Mouse (Mus musculus): Measurements from ENCODE around the gene Snx9. TPM values are rescaled to one million over a fixed set of nuclear protein-coding genes. Genes with fewer than 3 reads are reported as not detected.

Gene Snx9
- polyA plus RNA-seq, 1 experiment from 2014 or later: 30.4 TPM

- 75% methylated on average over 6 of the region's 6 CpGs for WGBS
- no peaks in the 10 kb centered on the region for H3K27me3 ChIP-seq (ENCODE audit: control insufficient read depth, insufficient read depth, low read length)
- ATAC-seq (replicated peaks; ENCODE audit: insufficient number of reproducible peaks, low FRiP score, low TSS enrichment, low read depth): no peak
- DNase-seq (ENCODE audit: low spot score): no peak
- H3K9me3 ChIP-seq (replicated peaks; ENCODE audit: control insufficient read depth, low read length): no peaks in the 10 kb centered on the region
- no peak overlapping the region for H3K9ac ChIP-seq (replicated peaks; ENCODE audit: low read length)
- H3K4me1 ChIP-seq (ENCODE audit: control insufficient read depth, insufficient read depth, low read length): no peaks in the 10 kb centered on the region
- no peak overlapping the region for H3K4me3 ChIP-seq (ENCODE audit: low read depth, low read length)
- H3K27ac ChIP-seq (replicated peaks; ENCODE audit: low read depth, low read length): no peak overlapping the region
- peaks cover 4% of the 10 kb centered on the region for H3K36me3 ChIP-seq (replicated peaks; ENCODE audit: control insufficient read depth, insufficient read depth, low read depth, low read length)
- no peak overlapping the region for H3K4me2 ChIP-seq (ENCODE audit: low read depth, low read length)
Observed at GRCm38 (mm10) chr17:5929031-5929430, 87.9 kb downstream of the Snx9 start.

DNA sequence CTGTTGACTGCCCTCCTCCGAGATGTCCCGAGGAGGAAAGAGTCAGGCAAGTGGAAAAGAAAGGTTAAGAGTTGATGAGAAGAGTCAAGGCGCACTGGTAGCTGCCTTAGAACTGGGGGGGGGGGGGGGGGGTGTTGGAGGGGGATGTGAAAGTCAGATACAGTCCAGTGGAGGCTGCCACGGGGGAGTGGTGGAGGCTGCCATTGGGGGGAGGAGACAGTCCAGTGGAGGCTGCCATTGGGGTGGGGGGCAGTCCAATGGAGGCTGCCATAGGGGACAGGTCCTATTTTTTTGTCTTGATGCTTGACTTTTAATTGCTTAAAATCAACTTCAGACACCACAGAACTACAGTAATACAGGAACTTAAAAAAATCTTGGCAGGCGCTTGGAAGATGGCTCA lies 91.0 kb downstream of the Snx9 start:
- 86% methylated on average over 5 of the region's 5 CpGs for WGBS
- ATAC-seq (replicated peaks; ENCODE audit: insufficient number of reproducible peaks, low FRiP score, low TSS enrichment, low read depth): no peak

GRCm38 (mm10) chr17:5934554-5935324 lies 93.6 kb downstream of the Snx9 start:
- no peak overlapping the region for H3K27ac ChIP-seq (replicated peaks; ENCODE audit: low read depth, low read length)
- H3K4me2 ChIP-seq (ENCODE audit: low read depth, low read length): peak overlapping the region; percentile 46
- H3K9ac ChIP-seq (replicated peaks; ENCODE audit: low read length): peak overlapping the region; percentile 35
- ATAC-seq (replicated peaks; ENCODE audit: insufficient number of reproducible peaks, low FRiP score, low TSS enrichment, low read depth): peak; percentile 60
- no peaks in the 10 kb centered on the region for H3K27me3 ChIP-seq (ENCODE audit: control insufficient read depth, insufficient read depth, low read length)
- under 1% methylated on average over 30 of the region's 30 CpGs for WGBS
- peak; percentile 88 for DNase-seq (ENCODE audit: low spot score)
- no peaks in the 10 kb centered on the region; the same call in 1 of the 2 replicates for H3K4me1 ChIP-seq (ENCODE audit: control insufficient read depth, insufficient read depth, low read length)
- peak overlapping the region; percentile 12; the same call in 1 of the 2 replicates for H3K4me3 ChIP-seq (ENCODE audit: low read depth, low read length)
- H3K9me3 ChIP-seq (replicated peaks; ENCODE audit: control insufficient read depth, low read length): no peaks in the 10 kb centered on the region
- H3K36me3 ChIP-seq (replicated peaks; ENCODE audit: control insufficient read depth, insufficient read depth, low read depth, low read length): no peaks in the 10 kb centered on the region

More for the DNA sequence above, 91.0 kb downstream of the Snx9 start:
- Histone ChIP-seq H3K9me3 (replicated peaks; ENCODE audit: control insufficient read depth, low read length) (no peaks in the 10 kb centered on the region), H3K36me3 (replicated peaks; ENCODE audit: control insufficient read depth, insufficient read depth, low read depth, low read length) (peaks cover 1% of the 10 kb centered on the region), H3K4me2 (ENCODE audit: low read depth, low read length) (no peak overlapping the region), H3K9ac (replicated peaks; ENCODE audit: low read length) (no peak overlapping the region), H3K4me1 (ENCODE audit: control insufficient read depth, insufficient read depth, low read length) (no peaks in the 10 kb centered on the region; the same call in 1 of the 2 replicates), H3K27ac (replicated peaks; ENCODE audit: low read depth, low read length) (no peak overlapping the region), H3K4me3 (ENCODE audit: low read depth, low read length) (no peak overlapping the region), H3K27me3 (ENCODE audit: control insufficient read depth, insufficient read depth, low read length) (no peaks in the 10 kb centered on the region)
- no peak for DNase-seq (ENCODE audit: low spot score)

- Histone ChIP-seq H3K4me3 (ENCODE audit: low read depth, low read length) (no peak overlapping the region), H3K9ac (replicated peaks; ENCODE audit: low read length) (no peak overlapping the region), H3K27ac (replicated peaks; ENCODE audit: low read depth, low read length) (no peak overlapping the region), H3K36me3 (replicated peaks; ENCODE audit: control insufficient read depth, insufficient read depth, low read depth, low read length) (no peaks in the 10 kb centered on the region), H3K27me3 (ENCODE audit: control insufficient read depth, insufficient read depth, low read length) (no peaks in the 10 kb centered on the region), H3K4me1 (ENCODE audit: control insufficient read depth, insufficient read depth, low read length) (no peaks in the 10 kb centered on the region; the same call in 1 of the 2 replicates), H3K4me2 (ENCODE audit: low read depth, low read length) (no peak overlapping the region), H3K9me3 (replicated peaks; ENCODE audit: control insufficient read depth, low read length) (no peaks in the 10 kb centered on the region)
- 52% methylated on average over 3 of the region's 3 CpGs for WGBS
- DNase-seq (ENCODE audit: low spot score): no peak
- ATAC-seq (replicated peaks; ENCODE audit: insufficient number of reproducible peaks, low FRiP score, low TSS enrichment, low read depth): no peak; the same call in 1 of the 2 replicates
Observed at GRCm38 (mm10) chr17:5935680-5936079, 94.6 kb downstream of the Snx9 start.

DNA sequence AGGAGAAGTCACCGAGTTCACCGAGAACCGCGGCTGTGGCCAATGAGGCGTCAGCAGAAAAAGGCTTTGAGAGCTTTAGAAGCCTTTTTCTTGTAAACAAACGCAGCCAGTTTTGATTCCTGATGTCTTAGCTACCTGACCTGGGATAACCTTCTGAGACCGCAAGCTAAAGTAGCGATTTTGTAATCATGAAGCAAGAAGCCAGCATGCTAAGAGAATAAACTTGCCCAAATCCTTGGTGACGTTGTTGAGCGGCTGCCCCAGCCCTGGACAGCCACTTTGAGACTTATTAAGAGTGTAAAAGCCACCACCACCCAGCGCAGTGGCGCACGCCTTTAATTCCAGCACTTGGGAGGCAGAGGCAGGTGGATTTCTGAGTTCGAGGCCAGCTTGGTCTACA lies 95.1 kb downstream of the Snx9 start:
- no peak overlapping the region for H3K27ac ChIP-seq (replicated peaks; ENCODE audit: low read depth, low read length)
- no peaks in the 10 kb centered on the region for H3K27me3 ChIP-seq (ENCODE audit: control insufficient read depth, insufficient read depth, low read length)
- H3K4me3 ChIP-seq (ENCODE audit: low read depth, low read length): no peak overlapping the region
- no peaks in the 10 kb centered on the region for H3K9me3 ChIP-seq (replicated peaks; ENCODE audit: control insufficient read depth, low read length)
- no peak overlapping the region for H3K9ac ChIP-seq (replicated peaks; ENCODE audit: low read length)
- DNase-seq (ENCODE audit: low spot score) (no peak), ATAC-seq (replicated peaks; ENCODE audit: insufficient number of reproducible peaks, low FRiP score, low TSS enrichment, low read depth) (no peak)
- H3K36me3 ChIP-seq (replicated peaks; ENCODE audit: control insufficient read depth, insufficient read depth, low read depth, low read length): no peaks in the 10 kb centered on the region
- H3K4me1 ChIP-seq (ENCODE audit: control insufficient read depth, insufficient read depth, low read length): no peaks in the 10 kb centered on the region; the same call in 1 of the 2 replicates
- 68% methylated on average over 14 of the region's 14 CpGs for WGBS
- H3K4me2 ChIP-seq (ENCODE audit: low read depth, low read length): no peak overlapping the region

GRCm38 (mm10) chr17:5937441-5937840 lies 96.3 kb downstream of the Snx9 start:
- ATAC-seq (replicated peaks; ENCODE audit: insufficient number of reproducible peaks, low FRiP score, low TSS enrichment, low read depth) (no peak), DNase-seq (ENCODE audit: low spot score) (no peak)
- Histone ChIP-seq H3K27ac (replicated peaks; ENCODE audit: low read depth, low read length) (no peak overlapping the region), H3K9me3 (replicated peaks; ENCODE audit: control insufficient read depth, low read length) (no peaks in the 10 kb centered on the region), H3K4me3 (ENCODE audit: low read depth, low read length) (no peak overlapping the region), H3K9ac (replicated peaks; ENCODE audit: low read length) (no peak overlapping the region), H3K36me3 (replicated peaks; ENCODE audit: control insufficient read depth, insufficient read depth, low read depth, low read length) (no peaks in the 10 kb centered on the region), H3K4me2 (ENCODE audit: low read depth, low read length) (no peak overlapping the region), H3K27me3 (ENCODE audit: control insufficient read depth, insufficient read depth, low read length) (peaks cover 5% of the 10 kb centered on the region; the same call in 1 of the 2 replicates), H3K4me1 (ENCODE audit: control insufficient read depth, insufficient read depth, low read length) (no peaks in the 10 kb centered on the region; the same call in none of the 2 replicates)
- 76% methylated on average over 2 of the region's 2 CpGs for WGBS

DNA sequence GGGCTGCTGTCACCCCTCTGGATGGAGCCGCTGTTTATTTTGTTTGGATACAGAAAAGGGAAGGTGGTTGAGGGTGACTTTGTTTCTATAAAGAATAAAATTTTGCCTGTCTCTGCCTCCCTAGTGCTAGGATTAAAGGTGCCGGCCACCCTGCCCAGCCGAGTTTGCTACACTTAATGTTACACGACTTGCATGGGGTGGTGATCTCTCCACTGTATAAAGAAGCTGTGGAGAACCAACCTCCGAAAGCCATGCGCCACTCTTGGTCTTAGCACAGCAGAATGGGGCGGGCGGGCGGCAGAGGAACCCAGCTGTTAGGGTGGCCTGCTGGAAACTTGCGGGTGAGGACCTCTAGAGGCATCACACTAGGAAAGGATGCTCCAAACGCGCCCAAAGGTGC lies 98.7 kb downstream of the Snx9 start:
- H3K4me2 ChIP-seq (ENCODE audit: low read depth, low read length): no peak overlapping the region
- H3K27me3 ChIP-seq (ENCODE audit: control insufficient read depth, insufficient read depth, low read length): peaks cover 5% of the 10 kb centered on the region; the same call in 1 of the 2 replicates
- H3K4me1 ChIP-seq (ENCODE audit: control insufficient read depth, insufficient read depth, low read length): no peaks in the 10 kb centered on the region; the same call in none of the 2 replicates
- H3K27ac ChIP-seq (replicated peaks; ENCODE audit: low read depth, low read length): no peak overlapping the region
- H3K9me3 ChIP-seq (replicated peaks; ENCODE audit: control insufficient read depth, low read length): no peaks in the 10 kb centered on the region
- no peak for ATAC-seq (replicated peaks; ENCODE audit: insufficient number of reproducible peaks, low FRiP score, low TSS enrichment, low read depth)
- DNase-seq (ENCODE audit: low spot score): no peak
- no peak overlapping the region for H3K9ac ChIP-seq (replicated peaks; ENCODE audit: low read length)
- no peaks in the 10 kb centered on the region for H3K36me3 ChIP-seq (replicated peaks; ENCODE audit: control insufficient read depth, insufficient read depth, low read depth, low read length)
- WGBS: 49% methylated on average over 12 of the region's 12 CpGs
- H3K4me3 ChIP-seq (ENCODE audit: low read depth, low read length): no peak overlapping the region

GRCm38 (mm10) chr17:5940792-5941191 lies 99.7 kb downstream of the Snx9 start:
- no peaks in the 10 kb centered on the region; the same call in 1 of the 2 replicates for H3K4me1 ChIP-seq (ENCODE audit: control insufficient read depth, insufficient read depth, low read length)
- H3K9ac ChIP-seq (replicated peaks; ENCODE audit: low read length): peak overlapping the region; percentile 33; the same call in 1 of the 2 replicates
- H3K9me3 ChIP-seq (replicated peaks; ENCODE audit: control insufficient read depth, low read length): no peaks in the 10 kb centered on the region
- WGBS: 1% methylated on average over 28 of the region's 38 CpGs
- ATAC-seq (replicated peaks; ENCODE audit: insufficient number of reproducible peaks, low FRiP score, low TSS enrichment, low read depth) (peak; percentile 83), DNase-seq (ENCODE audit: low spot score) (peak; percentile 86)
- no peak overlapping the region for H3K27ac ChIP-seq (replicated peaks; ENCODE audit: low read depth, low read length)
- H3K36me3 ChIP-seq (replicated peaks; ENCODE audit: control insufficient read depth, insufficient read depth, low read depth, low read length): no peaks in the 10 kb centered on the region
- peaks cover 5% of the 10 kb centered on the region; the same call in 1 of the 2 replicates for H3K27me3 ChIP-seq (ENCODE audit: control insufficient read depth, insufficient read depth, low read length)
- H3K4me2 ChIP-seq (ENCODE audit: low read depth, low read length): peak overlapping the region; percentile 57
- H3K4me3 ChIP-seq (ENCODE audit: low read depth, low read length): peak overlapping the region; percentile 50

Data from embryonic facial prominence, embryonic 11.5 days (tissue).